Mouse (Mus musculus) E14TG2a.4 (cell line): ENCODE results near the gene Cyth1.

Experiments
- CTCF ChIP-seq: conservative IDR thresholded peaks from 2 replicates; pipeline ENCODE4 v1.5.1; 2014; ENCODE audit warnings: low read length
- NANOG ChIP-seq: IDR thresholded peaks from 2 replicates; pipeline ENCODE4 v1.6.1; 2014; ENCODE audit warnings: borderline replicate concordance, low read length, mixed read lengths

- TF ChIP-seq CTCF: no peak
- no peak for TF ChIP-seq NANOG
Measured at GRCm38 (mm10) chr11:118212636-118213112, 35.7 kb downstream of the Cyth1 start.
